22 mouse cellular contexts compared by ENCODE assay signal in genomic region chr9:120657786-120658185, GRCm38 (mm10).
DNase-seq lines count a peak whose midpoint lies in the region; ATAC-seq lines count a peak whose summit lies in the region.
"Had no signal": no experiment of that assay in that cellular context is flagged by ENCODE, and none has a peak within 500 bp of the region (broad histone marks: within the 10 kb centered on the region; RNA-seq: fewer than 3 reads in every experiment).

No protein-coding gene starts in this region.

- H3K9ac ChIP-seq in forebrain, embryonic 16.5 days (replicated peaks; ENCODE audit: low read depth, low read length): no peak overlapping the region
- H3K9ac ChIP-seq in hindbrain, embryonic 12.5 days: no peak overlapping the region
- H3K9ac ChIP-seq in hindbrain, embryonic 14.5 days: no peak overlapping the region
- no peak overlapping the region for H3K9ac ChIP-seq in neural tube, embryonic 15.5 days (replicated peaks)
- H3K9ac ChIP-seq: neural tube, embryonic 12.5 days had no signal

- H3K9me3 ChIP-seq in forebrain, embryonic 10.5 days: no peaks in the 10 kb centered on the region
- H3K9me3 ChIP-seq in forebrain, embryonic 16.5 days (ENCODE audit: control insufficient read depth, low read length): no peaks in the 10 kb centered on the region
- H3K9me3 ChIP-seq in hindbrain, embryonic 12.5 days (replicated peaks): no peaks in the 10 kb centered on the region
- no peaks in the 10 kb centered on the region for H3K9me3 ChIP-seq in hindbrain, embryonic 14.5 days (ENCODE audit: control insufficient read depth, low read length)
- no peaks in the 10 kb centered on the region for H3K9me3 ChIP-seq in neural tube, embryonic 15.5 days (replicated peaks)
- H3K9me3 ChIP-seq: neural tube, embryonic 12.5 days had no signal

- H3K27ac ChIP-seq in forebrain, embryonic 10.5 days: peak overlapping the region; percentile 22; the same call in 1 of the 2 replicates
- no peak overlapping the region for H3K27ac ChIP-seq in forebrain, embryonic 16.5 days (ENCODE audit: low read length)
- H3K27ac ChIP-seq in hindbrain, embryonic 12.5 days: peak overlapping the region; percentile 44; the same call in 1 of the 2 replicates
- H3K27ac ChIP-seq in hindbrain, embryonic 14.5 days: no peak overlapping the region
- 0 out of 2 replicates have a peak overlapping the region, but pooled peaks have one; percentile 37 for H3K27ac ChIP-seq in neural tube, embryonic 15.5 days (replicated peaks)
- H3K27ac ChIP-seq: hindbrain, postnatal 0 days; macrophage; neural tube, embryonic 12.5 days had no signal

- no peak for DNase-seq in forebrain, embryonic 10.5 days (ENCODE audit: extremely low spot score, low spot score)
- no peak for DNase-seq in hindbrain, embryonic 14.5 days (ENCODE audit: low spot score)
- DNase-seq in neural tube, embryonic 10.5 days (ENCODE audit: extremely low spot score, low spot score): no peak
- DNase-seq in frontal cortex, adult 2 months (ENCODE audit: extremely low spot score in 1 of 2, low spot score in 1 of 2): no peak
- DNase-seq in thymus, postnatal 25 days: no peak
- DNase-seq: adrenal gland, adult 8-10 months; cerebellum, adult 11 months; cerebellum, postnatal 14 days; embryo, embryonic 11 days; kidney, adult 18-20 months; kidney, postnatal 36 days; layer of hippocampus, adult 9-11 months; lung, adult 2 months; right cerebral cortex, postnatal 14 days; thymus, postnatal 36 days had no signal

- peaks cover 34% of the 10 kb centered on the region for H3K4me1 ChIP-seq in forebrain, embryonic 10.5 days
- no peaks in the 10 kb centered on the region for H3K4me1 ChIP-seq in forebrain, embryonic 16.5 days (replicated peaks; ENCODE audit: control insufficient read depth, insufficient read depth, low read length)
- H3K4me1 ChIP-seq in hindbrain, embryonic 12.5 days: peaks cover 21% of the 10 kb centered on the region
- peaks cover 13% of the 10 kb centered on the region; the same call in 1 of the 2 replicates for H3K4me1 ChIP-seq in hindbrain, embryonic 14.5 days (replicated peaks; ENCODE audit: control insufficient read depth, insufficient read depth, low read length)
- H3K4me1 ChIP-seq in neural tube, embryonic 15.5 days: peaks cover 14% of the 10 kb centered on the region

- no peak overlapping the region for H3K4me2 ChIP-seq in forebrain, embryonic 16.5 days (ENCODE audit: low read length)
- H3K4me2 ChIP-seq in hindbrain, embryonic 12.5 days (replicated peaks): no peak overlapping the region
- no peak overlapping the region for H3K4me2 ChIP-seq in hindbrain, embryonic 14.5 days (replicated peaks)
- H3K4me2 ChIP-seq in neural tube, embryonic 15.5 days: no peak overlapping the region
- H3K4me2 ChIP-seq: liver, embryonic 11.5 days; neural tube, embryonic 12.5 days had no signal

- peaks cover 9% of the 10 kb centered on the region; the same call in 1 of the 2 replicates for H3K27me3 ChIP-seq in forebrain, embryonic 10.5 days (ENCODE audit: poor library complexity, severe bottlenecking)
- no peaks in the 10 kb centered on the region for H3K27me3 ChIP-seq in forebrain, embryonic 16.5 days (replicated peaks; ENCODE audit: control insufficient read depth, insufficient read depth, low read length)
- H3K27me3 ChIP-seq in hindbrain, embryonic 12.5 days: no peaks in the 10 kb centered on the region
- H3K27me3 ChIP-seq in hindbrain, embryonic 14.5 days (ENCODE audit: control insufficient read depth, insufficient read depth, low read length): no peaks in the 10 kb centered on the region
- no peaks in the 10 kb centered on the region for H3K27me3 ChIP-seq in neural tube, embryonic 15.5 days (replicated peaks)
- H3K27me3 ChIP-seq: neural tube, embryonic 12.5 days had no signal

- H3K4me3 ChIP-seq in forebrain, embryonic 10.5 days: no peak overlapping the region
- no peak overlapping the region for H3K4me3 ChIP-seq in forebrain, embryonic 16.5 days (replicated peaks; ENCODE audit: low read length)
- no peak overlapping the region for H3K4me3 ChIP-seq in hindbrain, embryonic 12.5 days
- no peak overlapping the region for H3K4me3 ChIP-seq in hindbrain, embryonic 14.5 days (replicated peaks; ENCODE audit: low read length)
- no peak overlapping the region for H3K4me3 ChIP-seq in neural tube, embryonic 15.5 days (replicated peaks)
- H3K4me3 ChIP-seq: neural tube, embryonic 12.5 days had no signal

- ATAC-seq in forebrain, embryonic 16.5 days: no peak
- ATAC-seq in hindbrain, embryonic 12.5 days (ENCODE audit: low FRiP score): no peak
- ATAC-seq in hindbrain, embryonic 14.5 days (ENCODE audit: low FRiP score): no peak
- no peak for ATAC-seq in neural tube, embryonic 15.5 days (ENCODE audit: low FRiP score)
- ATAC-seq: hindbrain, postnatal 0 days had no signal

- H3K36me3 ChIP-seq in forebrain, embryonic 10.5 days (replicated peaks): no peaks in the 10 kb centered on the region
- no peaks in the 10 kb centered on the region for H3K36me3 ChIP-seq in forebrain, embryonic 16.5 days (ENCODE audit: control insufficient read depth, insufficient read depth)
- no peaks in the 10 kb centered on the region for H3K36me3 ChIP-seq in hindbrain, embryonic 12.5 days
- H3K36me3 ChIP-seq in hindbrain, embryonic 14.5 days (replicated peaks; ENCODE audit: control insufficient read depth, insufficient read depth): no peaks in the 10 kb centered on the region
- H3K36me3 ChIP-seq in neural tube, embryonic 15.5 days: no peaks in the 10 kb centered on the region
- H3K36me3 ChIP-seq: neural tube, embryonic 12.5 days had no signal

Comparison
In these comparisons a context has a peak if more than half of its experiments do, and no peak if none do; other contexts are left out.
1. H3K27ac ChIP-seq: peak in forebrain, embryonic 10.5 days (single experiment), hindbrain, embryonic 12.5 days (single experiment) and neural tube, embryonic 15.5 days (single experiment); none in forebrain, embryonic 16.5 days (single experiment) and hindbrain, embryonic 14.5 days (single experiment).